Mouse (Mus musculus) midbrain, embryonic 10.5 days (tissue): ENCODE results near the gene Olfr729. TPM values are rescaled to one million over a fixed set of nuclear protein-coding genes. Genes with fewer than 3 reads are reported as not detected.

Experiments used
- DNase-seq: peaks from one replicate; pipeline ENCODE4 v3.0.0-alpha.2; 2017; ENCODE audit warnings: low spot score
- H3K27ac ChIP-seq: fragments of 300-500 bp; sonication (generic); replicated peaks from 2 replicates; pipeline ENCODE4 v1.5.1; 2016; ENCODE audit warnings: mild to moderate bottlenecking
- H3K27me3 ChIP-seq: fragments of 300-500 bp; sonication (generic); 2 replicates; pipeline ENCODE4 v1.6.1; 2016; ENCODE audit warnings: low read depth, mild to moderate bottlenecking; ENCODE audit not compliant: poor library complexity, severe bottlenecking
- H3K36me3 ChIP-seq: fragments of 300-500 bp; sonication (generic); 2 replicates; pipeline ENCODE4 v1.6.1; 2016; ENCODE audit warnings: mild to moderate bottlenecking, moderate library complexity
- H3K4me1 ChIP-seq: fragments of 300-500 bp; sonication (generic); 2 replicates; pipeline ENCODE4 v1.6.1; 2016
- H3K4me3 ChIP-seq: fragments of 300-500 bp; sonication (generic); 2 replicates; pipeline ENCODE4 v1.5.1; 2016; ENCODE audit warnings: mild to moderate bottlenecking, moderate library complexity
- H3K9me3 ChIP-seq: fragments of 300-500 bp; sonication (generic); replicated peaks from 2 replicates; pipeline ENCODE4 v1.6.1; 2016; ENCODE audit warnings: mild to moderate bottlenecking
- WGBS: fragments of 180-500 bp; shearing (Covaris S2); methylation state at CpG from one replicate; pipeline ENCODE4 v1.1.7; 2016; 5-methylcytosine and 5-hydroxymethylcytosine counted together
- polyA plus RNA-seq: library from polyadenylated mRNA; unstranded; fragments of >200 nt; fragmentation: Nextera tagmentation; extraction: Ambion mirVana; gene quantifications from 2 replicates; pipeline ENCODE4 v1.2.1, GENCODE M21; 2016

Olfr729 gene
- not detected in 2 replicates for polyA plus RNA-seq

DNA sequence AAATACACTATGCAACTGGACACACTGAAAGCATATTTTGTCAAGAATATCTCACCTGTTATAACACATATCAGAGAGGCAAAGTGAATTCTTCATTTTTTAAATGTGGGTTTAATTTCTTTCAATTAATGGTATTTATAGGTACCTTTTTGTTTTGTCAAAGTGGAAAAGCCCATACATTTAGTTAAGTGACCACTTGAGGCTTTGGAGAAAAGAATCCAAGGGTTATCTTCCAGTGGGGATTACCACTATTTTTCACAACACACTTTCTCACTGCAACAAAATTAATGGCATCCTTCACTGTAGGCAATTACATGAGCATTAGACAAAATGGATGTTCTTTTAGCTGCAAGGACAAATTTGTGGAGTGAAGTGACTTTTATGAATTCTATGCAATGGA lies at the start of gene Olfr729:
TSS of gene Olfr729 (minus strand) at position 101 of the 400 bp plus-strand sequence.
- Histone ChIP-seq H3K27me3 (no peaks in the 10 kb centered on the region), H3K4me3 (no peak within 1 kb of the TSS), H3K4me1 (no peaks in the 10 kb centered on the region), H3K9me3 (no peaks in the 10 kb centered on the region), H3K36me3 (no peaks in the 10 kb centered on the region), H3K27ac (no peak within 1 kb of the TSS)
- DNase-seq = no peak

DNA sequence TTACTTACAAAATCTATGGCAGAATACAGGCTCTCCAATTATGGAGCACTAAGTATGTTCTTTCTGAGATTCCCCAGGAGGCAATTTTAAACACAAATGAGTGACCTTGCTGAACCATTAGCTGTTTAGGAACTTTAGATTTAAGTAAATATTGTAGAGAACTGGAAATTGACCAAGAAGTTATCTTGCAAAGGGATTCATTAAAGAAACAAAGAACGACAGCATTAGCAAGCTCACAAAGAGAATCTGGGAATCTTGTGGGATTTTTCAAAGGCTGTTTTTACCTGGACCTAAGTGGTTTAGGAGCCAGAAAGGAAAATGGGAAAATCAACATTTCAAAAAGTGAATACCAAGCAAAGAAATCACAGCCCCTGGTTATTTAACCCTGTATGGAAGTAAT lies 35.4 kb upstream of the Olfr729 start, which contains the start of gene Olfr730:
TSS of gene Olfr730 (minus strand) at position 101 of the 400 bp plus-strand sequence.
- no peaks in the 10 kb centered on the region for H3K36me3 ChIP-seq
- no peak within 1 kb of the TSS for H3K4me3 ChIP-seq
- H3K27ac ChIP-seq = no peak within 1 kb of the TSS
- DNase-seq = no peak
- H3K4me1 ChIP-seq = no peaks in the 10 kb centered on the region
- WGBS = 64% methylated on average over 1 of the region's 1 CpGs
- no peaks in the 10 kb centered on the region for H3K27me3 ChIP-seq
- no peaks in the 10 kb centered on the region; the same call in 1 of the 2 replicates for H3K9me3 ChIP-seq

DNA sequence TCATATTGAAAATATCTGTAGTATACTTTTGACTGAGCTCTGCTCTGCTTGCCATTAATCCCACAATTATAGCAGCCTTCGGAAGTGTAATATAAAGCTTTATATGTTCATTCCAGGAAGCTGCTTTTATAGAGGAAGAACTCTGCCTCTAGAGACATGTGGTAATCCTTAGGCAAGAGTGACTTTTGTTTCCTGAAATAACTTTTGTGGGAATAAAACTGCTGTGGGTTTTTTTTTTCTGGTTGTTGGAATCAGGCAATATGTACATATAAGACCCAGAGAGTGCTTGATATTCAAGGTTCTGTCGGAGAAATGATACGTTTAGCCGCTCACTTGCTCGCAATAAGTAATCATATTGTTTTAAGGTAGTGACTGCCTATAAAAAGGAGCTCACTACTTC lies 10.1 kb downstream of the Olfr729 start, which contains the start of gene Olfr728:
TSS of gene Olfr728 (minus strand) at position 101 of the 400 bp plus-strand sequence.
- H3K27me3 ChIP-seq = no peaks in the 10 kb centered on the region
- DNase-seq = no peak
- WGBS = 94% methylated on average over 5 of the region's 5 CpGs
- H3K4me3 ChIP-seq = no peak within 1 kb of the TSS
- no peaks in the 10 kb centered on the region for H3K4me1 ChIP-seq
- H3K9me3 ChIP-seq = no peaks in the 10 kb centered on the region
- H3K27ac ChIP-seq = no peak within 1 kb of the TSS
- H3K36me3 ChIP-seq = no peaks in the 10 kb centered on the region

DNA sequence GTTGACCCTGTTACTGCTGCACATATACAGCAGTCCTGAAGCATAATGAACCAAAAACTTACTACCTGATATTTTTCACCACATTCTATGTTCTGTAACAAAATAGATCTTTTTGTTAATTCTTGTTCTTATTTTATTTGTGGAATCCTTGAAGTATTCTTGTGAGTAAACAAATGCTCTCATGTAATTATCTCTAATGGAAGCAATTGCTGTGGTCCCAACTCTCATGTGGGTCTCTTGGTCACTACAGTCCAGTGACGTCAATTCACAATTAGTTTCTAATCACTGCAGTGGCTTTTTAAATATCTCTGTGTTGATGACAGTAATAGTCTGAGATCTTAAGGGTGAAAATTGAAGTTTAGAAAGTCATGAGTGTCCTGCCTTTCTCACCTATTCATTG lies 29.8 kb downstream of the Olfr729 start, which contains the start of gene Olfr727:
TSS of gene Olfr727 (plus strand) at position 301 of the 400 bp plus-strand sequence.
- Histone ChIP-seq H3K9me3 (no peaks in the 10 kb centered on the region), H3K4me3 (no peak within 1 kb of the TSS), H3K4me1 (no peaks in the 10 kb centered on the region), H3K36me3 (no peaks in the 10 kb centered on the region), H3K27me3 (no peaks in the 10 kb centered on the region), H3K27ac (no peak within 1 kb of the TSS)
- DNase-seq = no peak
- 90% methylated on average over 1 of the region's 1 CpGs for WGBS

Other genes with a start within 250 kb of the Olfr729 start
- gene Olfr723, start 221.1 kb downstream of the Olfr729 start, polyA plus RNA-seq = not detected in 2 replicates
- gene Olfr724, start 189.6 kb downstream of the Olfr729 start, polyA plus RNA-seq = not detected in 2 replicates
- not detected in 2 replicates for gene Olfr725, start 112.5 kb downstream of the Olfr729 start, polyA plus RNA-seq
- not detected in 2 replicates for gene Olfr726, start 62.0 kb downstream of the Olfr729 start, polyA plus RNA-seq
- not detected in 2 replicates for gene Olfr727, start 29.7 kb downstream of the Olfr729 start, polyA plus RNA-seq
- gene Olfr728, start 10.2 kb downstream of the Olfr729 start, polyA plus RNA-seq = not detected in 2 replicates
- not detected in 2 replicates for gene Olfr730, start 35.3 kb upstream of the Olfr729 start, polyA plus RNA-seq
- not detected in 2 replicates for gene Olfr731, start 89.0 kb upstream of the Olfr729 start, polyA plus RNA-seq
- not detected in 2 replicates for gene Olfr732, start 131.3 kb upstream of the Olfr729 start, polyA plus RNA-seq
- gene Olfr733, start 148.6 kb upstream of the Olfr729 start, polyA plus RNA-seq = not detected in 2 replicates
- gene Olfr734, start 173.9 kb upstream of the Olfr729 start, polyA plus RNA-seq = not detected in 2 replicates
- not detected in 2 replicates for gene Olfr735, start 196.0 kb upstream of the Olfr729 start, polyA plus RNA-seq
- gene Tlr11, start 205.0 kb upstream of the Olfr729 start, polyA plus RNA-seq = not detected in 2 replicates
- gene Olfr736, start 228.3 kb upstream of the Olfr729 start, polyA plus RNA-seq = not detected in 2 replicates